Mouse (Mus musculus) lung, postnatal 0 days (tissue): ENCODE measurements around the gene Gm21987.

ENCODE experiments used
- CTCF ChIP-seq: IDR thresholded peaks from 2 replicates; pipeline ENCODE4 v1.5.1; 2016; ENCODE audit warnings: antibody characterized with exemption, mild to moderate bottlenecking
- EP300 ChIP-seq: IDR thresholded peaks from 2 replicates; pipeline ENCODE4 v1.6.1; 2016; ENCODE audit warnings: antibody characterized with exemption, mild to moderate bottlenecking, control low read depth

DNA sequence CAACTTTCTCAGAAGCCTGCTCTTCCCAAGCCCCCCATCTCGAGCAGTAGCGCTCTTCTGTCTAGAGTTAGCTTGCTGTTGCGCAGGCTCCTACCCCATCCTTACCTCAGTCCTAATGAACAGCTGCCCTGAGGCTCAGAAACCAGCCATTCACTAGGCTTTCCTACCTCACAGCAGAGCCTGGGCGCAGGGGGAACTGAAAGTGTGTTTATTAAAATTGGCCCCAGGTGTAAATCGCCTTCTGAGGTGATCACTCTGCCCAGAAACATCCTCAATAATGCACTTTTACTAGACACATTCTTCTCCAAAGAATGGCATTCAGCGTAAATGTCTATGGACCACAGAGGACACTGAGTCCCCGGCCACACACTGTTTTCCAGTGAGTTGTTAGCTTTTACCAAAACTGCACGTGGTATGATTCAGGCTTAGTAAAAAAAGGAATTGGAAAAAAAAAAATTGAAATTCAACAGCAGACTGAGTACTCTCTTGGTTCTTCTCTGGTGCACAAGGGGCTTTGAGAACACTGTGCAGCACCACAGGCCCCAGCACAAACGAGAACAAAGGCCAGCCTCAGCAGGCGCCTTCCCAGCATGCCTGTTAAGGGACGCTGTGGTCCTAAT lies 20.0 kb upstream of the Gm21987 start:
- TF ChIP-seq EP300 (no peak), CTCF (no peak)
